Mouse (Mus musculus): Measurements from ENCODE around the gene Prr11.

Gene Prr11

DNA sequence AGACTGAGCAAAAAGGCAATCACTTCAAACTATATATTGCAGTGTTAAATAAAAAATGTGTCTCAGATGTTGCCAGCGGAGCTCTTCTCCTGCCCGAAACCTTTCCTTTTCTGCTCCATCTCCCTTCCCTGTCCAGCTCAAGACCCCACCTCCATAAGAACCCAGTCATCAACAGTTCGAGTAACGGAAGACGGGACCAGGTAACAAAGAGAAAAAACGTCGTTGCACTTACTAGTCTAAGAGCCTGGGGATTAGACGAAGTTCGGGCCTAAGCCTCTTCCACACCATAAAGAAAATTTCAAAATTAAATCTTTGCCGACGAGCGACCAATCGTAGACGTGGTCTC, at the start of gene Prr11:
Gene Prr11, minus strand, starts transcription at position 300 of the 346 bp plus-strand sequence.
- no peak for DNase-seq (ENCODE audit: low read depth in 2 of 2, low spot score in 2 of 2)

DNA sequence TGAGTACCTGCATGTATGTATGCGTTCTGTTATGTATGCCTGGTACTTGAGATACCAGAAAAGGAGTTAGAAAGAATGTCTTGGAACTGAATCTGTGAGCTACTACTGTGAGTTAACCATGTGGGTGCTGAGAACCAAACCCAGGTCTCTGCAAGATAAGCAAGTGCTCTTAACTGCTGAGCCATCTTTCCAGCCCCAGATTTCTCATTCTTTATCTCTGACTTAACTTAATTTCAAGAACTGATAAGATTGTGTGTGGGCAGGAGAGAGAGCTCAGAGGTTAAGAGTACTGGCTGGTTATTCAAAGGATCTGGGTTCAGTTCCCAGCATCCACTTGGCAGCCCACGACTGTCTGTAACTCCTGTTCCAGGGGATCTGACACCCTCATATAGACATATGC, 49.5 kb upstream of the Prr11 start:
- no peak for DNase-seq (ENCODE audit: low read depth in 2 of 2, low spot score in 2 of 2)

GRCm38 (mm10) chr11:87136233-87136632, 27.7 kb upstream of the Prr11 start:
- DNase-seq (ENCODE audit: low read depth in 2 of 2, low spot score in 2 of 2) = no peak

DNA sequence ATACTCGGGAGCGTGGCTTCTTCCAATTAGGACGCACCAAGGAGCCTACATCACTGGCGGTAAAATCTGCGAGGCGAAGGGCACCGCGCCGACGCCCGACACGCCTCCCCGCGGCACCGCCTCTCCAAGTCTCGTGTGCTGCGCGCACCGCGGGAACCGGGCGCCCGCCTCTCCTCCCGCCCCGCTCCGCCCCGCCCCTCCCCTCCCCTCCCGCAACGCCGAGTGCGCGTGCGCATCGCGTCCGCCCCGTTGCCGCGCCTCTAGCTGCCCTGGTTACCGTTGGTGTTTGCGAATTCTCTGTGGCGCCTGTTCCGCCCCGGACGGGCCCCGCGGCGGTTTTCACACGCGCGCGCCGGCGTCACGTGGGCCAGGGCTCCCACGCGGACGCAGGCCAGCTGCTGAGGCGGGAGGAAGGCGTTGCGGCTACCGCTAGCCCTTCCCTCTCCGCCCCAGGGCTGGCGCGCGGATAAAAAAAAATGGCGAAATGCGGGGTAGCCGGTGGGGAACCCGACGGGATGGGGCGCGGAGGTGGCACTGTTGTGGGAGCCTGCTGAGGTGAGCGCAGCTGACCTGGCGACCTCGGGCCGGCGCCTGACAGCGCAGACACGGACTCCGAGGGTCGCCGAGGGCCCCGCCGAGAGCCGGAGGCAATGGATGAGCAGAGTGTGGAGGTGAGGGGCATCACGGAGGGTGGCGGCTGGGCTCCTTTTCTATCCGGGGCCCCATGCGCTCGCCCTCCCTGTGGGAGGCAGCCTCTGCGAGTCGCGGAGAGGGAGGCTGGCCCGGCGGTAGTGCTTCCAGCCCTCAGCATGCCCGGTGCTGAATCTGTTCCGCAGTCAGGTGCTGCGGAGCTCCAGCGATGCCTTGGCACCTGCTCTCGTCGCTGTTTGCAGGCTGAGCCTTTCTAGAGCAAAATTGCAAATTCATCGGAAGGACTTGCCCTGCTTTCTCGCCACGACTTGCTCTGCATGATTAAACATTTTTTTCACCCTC, 18.6 kb upstream of the Prr11 start, which contains the start of gene Trim37:
Gene Trim37, plus strand, starts transcription at position 254 of the 993 bp plus-strand sequence.
- peak; percentile 62 to 71 for DNase-seq (ENCODE audit: low read depth in 2 of 2, low spot score in 2 of 2)

- DNase-seq (ENCODE audit: low read depth in 2 of 2, low spot score in 2 of 2) = no peak
These were observed 17.8 kb upstream of the Prr11 start for GRCm38 (mm10) chr11:87126281-87126823.

DNA sequence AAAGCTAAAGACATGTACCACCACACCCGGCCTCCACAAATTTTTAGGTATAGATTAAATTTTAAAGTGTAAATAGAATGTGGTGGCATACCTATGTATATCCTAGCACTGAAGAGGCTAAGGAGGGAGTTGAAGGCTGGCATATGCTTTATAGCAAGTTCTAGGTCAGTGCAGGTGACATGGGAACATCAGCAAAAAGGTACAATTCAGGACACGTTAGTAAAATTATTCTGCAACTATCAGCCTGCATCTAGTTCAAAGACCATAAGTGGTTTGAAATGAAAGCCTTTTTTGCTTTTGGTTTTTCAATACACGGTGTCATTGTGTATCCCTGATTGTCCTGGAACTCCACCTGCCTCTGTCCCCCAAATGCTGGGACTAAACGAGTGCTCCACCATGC, 17.1 kb upstream of the Prr11 start:
- no peak for DNase-seq (ENCODE audit: low read depth in 2 of 2, low spot score in 2 of 2)

- DNase-seq (ENCODE audit: low read depth in 2 of 2, low spot score in 2 of 2) = no peak
These were observed 13.4 kb upstream of the Prr11 start for GRCm38 (mm10) chr11:87121864-87122263.

DNA sequence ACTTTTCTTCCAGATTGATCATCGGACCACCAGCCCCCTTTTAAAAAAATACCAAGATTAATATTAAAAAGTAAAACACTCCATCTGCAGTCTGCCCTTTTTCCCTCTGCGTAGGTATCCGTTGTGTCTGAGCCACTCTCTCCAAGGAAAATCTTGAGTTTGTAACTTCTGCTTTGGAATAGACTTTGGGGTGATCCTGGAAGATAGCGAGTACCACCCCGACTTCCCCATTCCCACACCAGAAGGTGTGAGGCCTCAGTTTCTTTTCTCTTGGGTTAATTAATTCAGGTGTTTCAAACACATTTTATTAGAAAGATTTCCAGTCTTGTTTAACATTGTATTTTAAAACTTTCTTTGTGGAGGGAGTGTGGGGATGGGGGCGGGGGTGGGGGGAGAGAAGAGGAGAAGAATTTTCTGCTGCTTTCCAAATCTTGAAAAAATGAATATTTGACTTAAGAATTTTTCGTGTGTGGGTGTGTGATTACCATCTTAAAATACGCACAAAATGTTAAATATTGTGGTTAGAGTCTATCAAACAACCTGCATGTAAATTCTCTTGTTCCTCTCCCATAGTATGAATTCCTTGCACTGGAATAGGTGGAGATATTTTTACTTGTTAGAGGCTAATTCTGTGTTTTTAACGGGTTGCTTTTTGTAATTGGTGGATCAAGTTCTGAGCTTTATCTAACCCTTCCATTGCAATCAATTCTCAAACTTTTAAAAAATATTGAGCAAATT, 1.8 kb upstream of the Prr11 start:
- no peak for DNase-seq (ENCODE audit: low read depth in 2 of 2, low spot score in 2 of 2)

GRCm38 (mm10) chr11:87109519-87110171, 1.1 kb upstream of the Prr11 start:
- no peak for DNase-seq (ENCODE audit: low read depth in 2 of 2, low spot score in 2 of 2)

GRCm38 (mm10) chr11:87108755-87109518, 429 bp upstream of the Prr11 start, which contains the start of gene Ska2:
Ska2 (plus strand) TSS chr11:87109234.
- peak; percentile 96 to 97 for DNase-seq (ENCODE audit: low read depth in 2 of 2, low spot score in 2 of 2)

DNA sequence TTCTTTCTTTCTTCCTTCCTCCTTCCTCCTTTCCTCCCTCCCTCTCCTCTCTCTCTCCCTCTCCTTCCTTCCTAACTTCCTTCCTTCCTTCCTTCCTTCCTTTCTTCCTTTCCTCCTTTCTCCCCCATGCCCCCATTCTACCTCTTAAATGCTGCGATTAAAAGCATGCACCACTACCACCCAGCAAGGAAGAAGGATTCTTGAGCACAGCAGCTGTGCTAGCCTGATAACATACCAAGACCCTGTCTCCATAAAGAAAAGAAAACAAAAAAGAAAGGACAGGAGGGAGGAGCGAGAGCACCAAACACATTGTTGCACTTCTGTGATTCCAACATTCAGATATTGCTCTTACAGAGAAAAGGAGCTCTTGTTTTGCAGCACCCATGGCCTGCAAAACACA, 21.4 kb downstream of the Prr11 start:
- DNase-seq (ENCODE audit: low read depth in 2 of 2, low spot score in 2 of 2) = no peak

- DNase-seq (ENCODE audit: low read depth in 2 of 2, low spot score in 2 of 2) = peak; percentile 68 to 78
These were observed 22.1 kb downstream of the Prr11 start, which contains the start of gene Smg8 for GRCm38 (mm10) chr11:87086290-87086984. Smg8 (minus strand) TSS chr11:87086774.

GRCm38 (mm10) chr11:87085461-87085860, 23.0 kb downstream of the Prr11 start:
- DNase-seq (ENCODE audit: low read depth in 2 of 2, low spot score in 2 of 2) = no peak

- no peak for DNase-seq (ENCODE audit: low read depth in 2 of 2, low spot score in 2 of 2)
These were observed 24.8 kb downstream of the Prr11 start for GRCm38 (mm10) chr11:87083712-87084111.

DNA sequence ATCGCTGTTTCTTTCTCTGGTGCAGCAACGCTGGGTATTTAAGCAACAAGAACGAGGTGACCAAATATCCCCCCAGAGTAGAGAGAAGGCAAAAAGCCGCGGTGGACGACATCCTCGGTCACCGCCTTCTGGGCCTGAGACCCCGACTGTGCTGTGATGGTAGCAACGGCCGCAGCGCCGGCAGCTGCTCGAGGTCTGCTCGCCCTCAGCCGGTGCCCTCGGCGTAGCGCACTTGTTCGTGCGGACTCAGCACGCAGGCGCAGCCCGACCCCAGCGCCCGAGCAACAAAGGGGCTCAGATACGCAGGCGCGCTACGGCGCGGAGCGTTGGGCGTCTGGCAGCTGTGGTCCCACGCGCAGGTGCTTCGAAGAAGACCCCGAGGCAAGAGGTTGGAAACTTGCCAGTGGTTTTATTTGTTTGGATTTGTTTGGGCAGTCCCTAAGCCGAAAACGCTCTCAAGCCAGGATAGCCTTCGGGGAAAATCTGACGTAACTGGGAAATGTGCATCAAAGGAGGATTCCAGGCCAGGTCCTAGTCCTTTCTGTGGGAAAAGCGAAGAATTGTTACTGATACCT, 34.6 kb downstream of the Prr11 start, which contains the start of gene Gdpd1:
Gene Gdpd1, minus strand, starts transcription at position 197 of the 575 bp plus-strand sequence.
- DNase-seq (ENCODE audit: low read depth in 2 of 2, low spot score in 2 of 2) = peak; percentile 76 to 78

GRCm38 (mm10) chr11:87073343-87073865, 35.1 kb downstream of the Prr11 start:
- peak; percentile 25 to 29 for DNase-seq (ENCODE audit: low read depth in 2 of 2, low spot score in 2 of 2)

- no peak for DNase-seq (ENCODE audit: low read depth in 2 of 2, low spot score in 2 of 2)
These were observed 46.4 kb downstream of the Prr11 start for GRCm38 (mm10) chr11:87062087-87062486.

DNA sequence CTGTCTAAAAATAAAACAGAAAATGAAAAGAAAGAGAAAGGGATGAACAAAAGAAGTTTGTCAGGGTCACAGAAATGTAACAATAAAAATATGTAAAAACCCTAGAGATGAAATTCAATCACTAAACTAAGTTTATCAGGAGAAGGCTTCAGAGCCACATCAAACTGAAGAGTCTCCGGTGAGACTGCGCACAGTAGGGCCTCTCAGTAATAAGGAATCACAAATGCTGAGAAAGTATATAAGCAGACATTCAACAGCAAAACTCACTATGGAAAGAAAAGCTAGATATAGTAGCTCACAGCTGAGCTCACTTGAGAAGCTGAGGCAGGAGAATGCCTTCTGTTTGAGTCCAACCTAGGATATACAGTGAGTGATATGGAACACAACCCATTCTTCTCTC, 48.1 kb downstream of the Prr11 start:
- no peak for DNase-seq (ENCODE audit: low read depth in 2 of 2, low spot score in 2 of 2)

DNA sequence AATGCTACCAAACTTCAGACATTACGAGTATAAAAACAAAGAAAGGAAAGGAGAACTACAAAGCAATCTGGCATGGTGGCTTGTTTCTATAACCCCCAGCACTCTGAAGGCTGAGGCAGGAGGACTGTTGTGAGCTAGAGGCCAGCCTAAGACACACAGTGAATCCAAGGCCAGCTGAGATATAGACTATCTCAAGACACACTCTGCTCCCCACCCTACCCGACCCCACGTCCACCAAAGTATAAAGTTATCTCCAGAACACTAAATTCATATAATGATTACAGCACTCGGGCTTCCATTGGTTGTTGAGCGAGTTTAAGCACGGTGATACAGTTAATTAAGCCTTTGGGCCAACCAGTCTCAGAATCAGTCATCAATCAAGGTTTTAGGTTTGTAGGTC, 52.2 kb downstream of the Prr11 start:
- DNase-seq (ENCODE audit: low read depth in 2 of 2, low spot score in 2 of 2) = no peak
